ENCODE assay signal across 14 mouse cellular contexts in genomic region chr7:136008486-136008885, GRCm38 (mm10).
DNase-seq lines count a peak whose midpoint lies in the region; ATAC-seq lines count a peak whose summit lies in the region.
"Had no signal": no experiment of that assay in that cellular context is flagged by ENCODE, and none has a peak within 500 bp of the region (broad histone marks: within the 10 kb centered on the region; RNA-seq: fewer than 3 reads in every experiment).

No protein-coding gene starts in this region.

- peaks cover 12% of the 10 kb centered on the region for H3K27me3 ChIP-seq in kidney, embryonic 14.5 days (ENCODE audit: control insufficient read depth, insufficient read depth, low read length)
- peaks cover 12% of the 10 kb centered on the region for H3K27me3 ChIP-seq in forebrain, embryonic 13.5 days
- 0 out of 2 replicates have a peak, but pooled peaks cover 8% of the 10 kb centered on the region for H3K27me3 ChIP-seq in intestine, embryonic 14.5 days (replicated peaks; ENCODE audit: control insufficient read depth, insufficient read depth, low read length)
- H3K27me3 ChIP-seq in neural tube, embryonic 12.5 days (replicated peaks): peaks cover 8% of the 10 kb centered on the region; the same call in 1 of the 2 replicates

- H3K4me2 ChIP-seq in kidney, embryonic 14.5 days (replicated peaks; ENCODE audit: low read depth, low read length): peak overlapping the region; percentile 45
- peak overlapping the region; percentile 43 for H3K4me2 ChIP-seq in forebrain, embryonic 13.5 days
- H3K4me2 ChIP-seq in intestine, embryonic 14.5 days (ENCODE audit: low read length): peak overlapping the region; percentile 42
- peak overlapping the region; percentile 53 for H3K4me2 ChIP-seq in neural tube, embryonic 12.5 days (replicated peaks)

- no peak for DNase-seq in kidney, postnatal 4 days
- no peak for DNase-seq in intestine, embryonic 14.5 days (ENCODE audit: low spot score)
- no peak for DNase-seq in liver
- DNase-seq in right cerebral cortex, postnatal 36 days (ENCODE audit: low spot score in 2 of 2): no peak
- DNase-seq in urinary bladder, postnatal 36 days (ENCODE audit: low spot score in 2 of 2): no peak
- DNase-seq: adrenal gland, postnatal 36 days; spleen, adult 18-20 months had no signal

- H3K9me3 ChIP-seq in kidney, embryonic 14.5 days (ENCODE audit: control insufficient read depth, low read length): no peaks in the 10 kb centered on the region
- H3K9me3 ChIP-seq in forebrain, embryonic 13.5 days (replicated peaks): no peaks in the 10 kb centered on the region
- peaks cover 3% of the 10 kb centered on the region; the same call in 1 of the 2 replicates for H3K9me3 ChIP-seq in intestine, embryonic 14.5 days (ENCODE audit: control insufficient read depth, low read length)
- H3K9me3 ChIP-seq in neural tube, embryonic 12.5 days: no peaks in the 10 kb centered on the region

- H3K27ac ChIP-seq in kidney, embryonic 14.5 days (ENCODE audit: low read depth, low read length): no peak overlapping the region
- H3K27ac ChIP-seq in forebrain, embryonic 13.5 days: no peak overlapping the region
- no peak overlapping the region for H3K27ac ChIP-seq in intestine, embryonic 14.5 days (ENCODE audit: low read depth)
- no peak overlapping the region for H3K27ac ChIP-seq in neural tube, embryonic 12.5 days
- H3K27ac ChIP-seq: liver, embryonic 14.5 days had no signal

- WGBS in kidney, embryonic 14.5 days: 34% methylated on average over 6 of the region's 6 CpGs
- WGBS in forebrain, embryonic 13.5 days: 44% methylated on average over 6 of the region's 6 CpGs
- 33% methylated on average over 6 of the region's 6 CpGs for WGBS in intestine, embryonic 14.5 days
- 39% methylated on average over 6 of the region's 6 CpGs for whole genome bisulfite sequencing in neural tube, embryonic 12.5 days

- H3K9ac ChIP-seq in kidney, embryonic 14.5 days (ENCODE audit: low read depth, low read length): no peak overlapping the region
- no peak overlapping the region for H3K9ac ChIP-seq in forebrain, embryonic 13.5 days
- no peak overlapping the region for H3K9ac ChIP-seq in intestine, embryonic 14.5 days (ENCODE audit: low read length)
- H3K9ac ChIP-seq in neural tube, embryonic 12.5 days: no peak overlapping the region
- H3K9ac ChIP-seq: liver, embryonic 14.5 days had no signal

- peak overlapping the region; percentile 16 for H3K4me3 ChIP-seq in kidney, embryonic 14.5 days (ENCODE audit: low read length)
- no peak overlapping the region for H3K4me3 ChIP-seq in forebrain, embryonic 13.5 days
- H3K4me3 ChIP-seq in intestine, embryonic 14.5 days (ENCODE audit: low read depth, low read length): peak overlapping the region; percentile 13; the same call in 1 of the 2 replicates
- peak overlapping the region; percentile 1; the same call in 1 of the 2 replicates for H3K4me3 ChIP-seq in neural tube, embryonic 12.5 days
- H3K4me3 ChIP-seq: myocyte had no signal

- ATAC-seq in kidney, embryonic 14.5 days (ENCODE audit: low FRiP score, low TSS enrichment): 0 out of 2 replicates have a peak, but pooled peaks have one; percentile 49
- no peak for ATAC-seq in forebrain, embryonic 13.5 days
- ATAC-seq in intestine, embryonic 14.5 days (replicated peaks; ENCODE audit: low FRiP score, low TSS enrichment, low read depth): no peak
- ATAC-seq in neural tube, embryonic 12.5 days (ENCODE audit: low FRiP score, low read depth): no peak
- ATAC-seq: inflammation-experienced regulatory T-cells, adult 6 months had no signal

- H3K36me3 ChIP-seq in kidney, embryonic 14.5 days (ENCODE audit: control insufficient read depth, insufficient read depth, low read length): no peaks in the 10 kb centered on the region
- H3K36me3 ChIP-seq in forebrain, embryonic 13.5 days (ENCODE audit: poor library complexity, severe bottlenecking): no peaks in the 10 kb centered on the region
- no peaks in the 10 kb centered on the region for H3K36me3 ChIP-seq in intestine, embryonic 14.5 days (ENCODE audit: control insufficient read depth, insufficient read depth, low read length)
- H3K36me3 ChIP-seq in neural tube, embryonic 12.5 days: no peaks in the 10 kb centered on the region
- H3K36me3 ChIP-seq: G1E had no signal

- H3K4me1 ChIP-seq in kidney, embryonic 14.5 days (ENCODE audit: control insufficient read depth, insufficient read depth, low read length): peaks cover 5% of the 10 kb centered on the region; the same call in 1 of the 2 replicates
- peaks cover 13% of the 10 kb centered on the region for H3K4me1 ChIP-seq in forebrain, embryonic 13.5 days
- 0 out of 2 replicates have a peak, but pooled peaks cover 4% of the 10 kb centered on the region for H3K4me1 ChIP-seq in intestine, embryonic 14.5 days (replicated peaks; ENCODE audit: control insufficient read depth, insufficient read depth, low read length)
- H3K4me1 ChIP-seq in neural tube, embryonic 12.5 days: peaks cover 12% of the 10 kb centered on the region; the same call in 1 of the 2 replicates
